Mouse (Mus musculus): ENCODE results near the gene Sacm1l.

Sacm1l gene

GRCm38 (mm10) chr9:123589240-123589910 is 59.8 kb downstream of the Sacm1l start:
- DNase-seq: no peak

- no peak for DNase-seq
Measured at GRCm38 (mm10) chr9:123595194-123595593, 65.6 kb downstream of the Sacm1l start.

DNA sequence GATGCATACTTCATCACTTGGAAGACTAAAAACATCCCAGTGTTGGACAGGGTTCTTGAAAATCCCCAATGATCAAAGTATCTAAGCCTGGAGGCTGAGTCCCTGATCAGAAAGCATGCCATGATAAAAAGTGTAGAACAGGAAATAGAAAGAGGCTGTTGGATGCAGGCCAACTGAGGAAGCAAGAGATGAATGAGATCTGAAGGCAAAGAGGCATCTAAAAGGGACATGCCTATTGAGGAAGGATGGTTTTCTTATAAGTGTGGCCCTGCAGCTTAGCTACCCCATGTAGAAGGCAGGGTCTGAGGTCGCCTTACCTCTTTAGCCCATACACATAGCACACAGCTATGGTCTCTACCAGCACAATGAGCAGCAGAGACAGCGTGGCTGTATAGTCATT is 67.4 kb downstream of the Sacm1l start:
- DNase-seq: no peak

GRCm38 (mm10) chr9:123597376-123597775 is 67.8 kb downstream of the Sacm1l start:
- DNase-seq: no peak

GRCm38 (mm10) chr9:123601529-123601928 is 72.0 kb downstream of the Sacm1l start:
- no peak for DNase-seq

- DNase-seq: no peak
Measured at GRCm38 (mm10) chr9:123620311-123621098, 90.9 kb downstream of the Sacm1l start.

DNA sequence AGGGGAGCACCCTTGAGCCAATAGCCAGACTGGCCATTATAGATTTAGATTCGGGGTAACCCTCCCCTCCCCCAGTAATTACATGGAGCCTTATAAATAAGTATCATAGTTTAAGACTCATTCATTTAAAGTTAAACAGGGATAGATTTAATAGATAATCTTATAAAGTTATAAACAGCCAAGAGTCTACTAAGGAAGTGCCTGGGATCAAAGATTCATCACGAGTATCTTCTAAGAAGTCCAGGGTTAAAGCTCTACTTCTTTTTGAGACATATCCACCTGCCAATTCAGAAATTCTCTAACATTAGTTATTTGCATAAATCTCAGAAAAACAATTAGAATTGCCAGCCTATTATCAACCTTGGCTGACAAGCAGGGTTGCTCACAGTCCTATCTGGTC is 95.2 kb downstream of the Sacm1l start:
- no peak for DNase-seq

DNA sequence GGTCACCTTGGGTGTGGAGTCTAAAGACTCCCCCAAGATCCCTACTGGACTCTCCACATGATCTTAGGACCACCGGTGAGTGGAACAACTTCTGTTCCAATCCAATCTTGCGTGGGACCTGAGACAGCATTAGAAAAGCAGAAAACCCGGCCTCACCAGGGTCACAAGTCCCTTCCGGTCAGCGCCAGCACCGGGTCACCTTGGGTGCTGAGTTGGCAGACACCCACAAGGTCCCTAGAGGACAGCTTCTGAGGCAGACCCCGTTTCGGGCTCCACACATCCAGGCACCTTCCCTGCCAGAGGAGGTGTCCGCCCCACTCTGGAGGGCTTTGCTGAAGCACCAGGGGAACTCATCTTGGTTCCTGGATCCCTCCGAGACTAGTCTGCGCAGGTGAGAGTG is 96.3 kb downstream of the Sacm1l start:
- DNase-seq: no peak

GRCm38 (mm10) chr9:123631666-123632065 is 102.1 kb downstream of the Sacm1l start:
- DNase-seq: no peak

GRCm38 (mm10) chr9:123632281-123632680 is 102.7 kb downstream of the Sacm1l start, which contains the start of gene Slc6a20b:
Gene Slc6a20b (minus strand): TSS chr9:123632565.
- no peak for DNase-seq

DNA sequence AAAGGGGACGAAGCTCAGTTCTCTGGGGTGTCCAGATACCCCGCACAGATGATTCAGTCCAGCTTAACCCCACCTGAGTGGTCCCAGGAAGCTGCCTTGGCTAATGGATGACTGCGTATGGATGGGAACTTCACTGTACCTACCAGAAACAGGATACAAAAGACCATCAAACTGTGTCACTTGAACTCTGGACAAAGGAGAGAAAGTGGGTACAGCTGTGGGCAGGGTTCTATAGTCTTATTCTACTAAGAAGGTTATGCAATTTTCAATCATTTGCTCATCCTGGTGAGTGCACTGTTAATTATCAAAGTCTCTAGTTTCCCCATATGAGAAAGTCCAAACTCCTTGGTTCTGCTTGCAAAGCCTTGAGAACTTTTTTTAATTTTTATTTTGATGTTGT is 103.4 kb downstream of the Sacm1l start:
- no peak for DNase-seq

DNA sequence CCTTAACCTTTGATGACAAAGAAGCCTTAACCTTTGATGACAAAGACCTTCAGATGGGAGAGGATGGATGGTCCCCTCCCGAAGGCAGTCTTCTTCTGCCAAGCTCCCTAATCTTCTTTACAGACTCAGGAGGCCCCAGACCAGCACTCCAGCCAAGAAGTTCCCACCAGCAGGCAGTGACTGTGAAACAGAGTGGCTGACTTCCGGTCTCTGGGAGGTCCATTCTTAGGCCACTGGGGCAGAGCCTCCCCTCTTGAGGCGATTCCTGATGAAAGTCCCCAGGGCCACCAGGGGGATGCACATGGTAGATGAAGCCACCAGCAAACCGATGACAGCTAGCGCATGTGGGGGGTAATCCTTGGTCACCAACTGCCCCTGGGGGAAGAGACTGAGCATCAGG is 107.2 kb downstream of the Sacm1l start:
- no peak for DNase-seq

GRCm38 (mm10) chr9:123638231-123638630 is 108.7 kb downstream of the Sacm1l start:
- DNase-seq: no peak

DNA sequence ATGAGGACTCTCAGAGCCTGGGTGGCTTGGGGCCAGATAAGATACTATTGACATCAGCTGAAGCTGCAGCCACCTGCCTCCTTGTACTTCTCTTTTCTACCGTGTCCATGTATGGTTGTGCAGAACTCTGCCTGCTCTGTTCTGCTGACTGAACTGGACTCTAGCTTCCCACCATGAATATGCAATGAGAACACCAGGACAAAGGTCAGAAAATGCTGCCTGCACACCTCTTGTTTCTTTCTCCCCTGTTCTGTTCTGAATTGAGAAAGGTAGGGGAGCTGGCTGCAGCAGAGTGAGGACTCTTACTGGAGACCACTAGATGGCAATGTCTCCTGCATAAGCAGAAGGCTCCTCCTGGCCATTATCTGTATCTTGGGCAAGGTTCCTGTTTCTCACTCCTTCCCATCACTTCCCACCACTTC is 109.1 kb downstream of the Sacm1l start:
- peak; percentile 42 for DNase-seq

GRCm38 (mm10) chr9:123640106-123640505 is 110.5 kb downstream of the Sacm1l start:
- DNase-seq: no peak
